Mouse (Mus musculus): ENCODE results near the gene N4bp1.

The N4bp1 gene

GRCm38 (mm10) chr8:86895390-86895789, 10.3 kb upstream of the N4bp1 start:
- DNase-seq (ENCODE audit: low read depth), result no peak

GRCm38 (mm10) chr8:86894194-86894761, 9.2 kb upstream of the N4bp1 start:
- no peak for DNase-seq (ENCODE audit: low read depth)

- no peak for DNase-seq (ENCODE audit: low read depth)
Measured at GRCm38 (mm10) chr8:86893554-86893953, 8.5 kb upstream of the N4bp1 start.

GRCm38 (mm10) chr8:86891533-86891932, 6.5 kb upstream of the N4bp1 start:
- no peak for DNase-seq (ENCODE audit: low read depth)

- no peak for DNase-seq (ENCODE audit: low read depth)
Measured at GRCm38 (mm10) chr8:86888058-86888939, 3.2 kb upstream of the N4bp1 start.

- no peak for DNase-seq (ENCODE audit: low read depth)
Measured at GRCm38 (mm10) chr8:86884067-86884466, 991 bp downstream of the N4bp1 start.

- DNase-seq (ENCODE audit: low read depth), result no peak
Measured at GRCm38 (mm10) chr8:86882568-86883478, 2.2 kb downstream of the N4bp1 start.

GRCm38 (mm10) chr8:86881951-86882350, 3.1 kb downstream of the N4bp1 start:
- no peak for DNase-seq (ENCODE audit: low read depth)

- DNase-seq (ENCODE audit: low read depth), result no peak
Measured at GRCm38 (mm10) chr8:86881068-86881609, 3.9 kb downstream of the N4bp1 start.

- no peak for DNase-seq (ENCODE audit: low read depth)
Measured at GRCm38 (mm10) chr8:86876831-86877230, 8.2 kb downstream of the N4bp1 start.

- no peak for DNase-seq (ENCODE audit: low read depth)
Measured at GRCm38 (mm10) chr8:86874055-86874454, 11.0 kb downstream of the N4bp1 start.

- no peak for DNase-seq (ENCODE audit: low read depth)
Measured at GRCm38 (mm10) chr8:86873151-86873550, 11.9 kb downstream of the N4bp1 start.

GRCm38 (mm10) chr8:86872097-86872815, 12.8 kb downstream of the N4bp1 start:
- DNase-seq (ENCODE audit: low read depth), result no peak

- no peak for DNase-seq (ENCODE audit: low read depth)
Measured at GRCm38 (mm10) chr8:86871421-86871820, 13.6 kb downstream of the N4bp1 start.

GRCm38 (mm10) chr8:86870771-86871170, 14.3 kb downstream of the N4bp1 start:
- DNase-seq (ENCODE audit: low read depth), result no peak

GRCm38 (mm10) chr8:86868041-86868440, 17.0 kb downstream of the N4bp1 start:
- DNase-seq (ENCODE audit: low read depth), result no peak

GRCm38 (mm10) chr8:86864764-86865163, 20.3 kb downstream of the N4bp1 start:
- no peak for DNase-seq (ENCODE audit: low read depth)

GRCm38 (mm10) chr8:86862837-86863236, 22.2 kb downstream of the N4bp1 start:
- no peak for DNase-seq (ENCODE audit: low read depth)

GRCm38 (mm10) chr8:86862155-86862816, 22.8 kb downstream of the N4bp1 start:
- DNase-seq (ENCODE audit: low read depth), result no peak

- no peak for DNase-seq (ENCODE audit: low read depth)
Measured at GRCm38 (mm10) chr8:86861516-86861915, 23.5 kb downstream of the N4bp1 start.

GRCm38 (mm10) chr8:86856248-86856647, 28.8 kb downstream of the N4bp1 start:
- no peak for DNase-seq (ENCODE audit: low read depth)

Data from fibroblast of lung, adult 2 months (primary cell).